Mouse (Mus musculus): ENCODE measurements around the gene Cisd2.

Gene Cisd2

DNA sequence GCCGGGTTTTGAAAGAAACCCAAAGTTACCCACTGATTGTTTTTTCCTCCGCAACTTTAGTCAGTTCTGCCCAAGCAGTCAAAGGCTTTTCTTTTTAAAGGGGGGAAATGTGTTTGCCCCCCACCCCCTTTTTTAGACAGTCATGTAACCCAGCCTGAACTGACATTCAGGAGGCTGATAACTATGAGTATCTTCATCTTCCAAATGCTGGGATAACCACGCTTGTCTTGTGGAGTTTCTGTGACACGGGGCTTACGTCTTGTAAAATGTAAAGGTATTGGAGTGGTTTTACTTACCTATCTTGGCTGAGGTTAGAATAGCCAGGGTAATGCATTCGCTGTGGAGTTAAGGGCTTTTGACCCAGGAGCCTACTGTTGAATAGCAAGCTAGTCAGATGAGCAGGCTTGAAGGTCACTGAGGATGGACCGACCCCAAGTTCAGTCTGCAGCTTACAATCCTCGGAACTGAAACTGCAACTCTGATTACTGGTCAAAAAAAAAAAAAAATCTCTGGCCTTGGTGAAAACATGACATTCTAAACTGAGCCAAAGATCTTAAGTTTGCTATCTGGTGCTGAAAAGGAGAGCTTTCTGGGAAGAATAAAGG, at the start of gene Cisd2:
TSS of gene Cisd2 (minus strand) at position 318 of the 605 bp plus-strand sequence.
- DNase-seq: peak; percentile 50 to 62

GRCm38 (mm10) chr3:135470823-135471222, 47.1 kb upstream of the Cisd2 start:
- DNase-seq: no peak

- DNase-seq: peak; percentile 83 to 89
Observed at GRCm38 (mm10) chr3:135469974-135470373, 46.2 kb upstream of the Cisd2 start.

DNA sequence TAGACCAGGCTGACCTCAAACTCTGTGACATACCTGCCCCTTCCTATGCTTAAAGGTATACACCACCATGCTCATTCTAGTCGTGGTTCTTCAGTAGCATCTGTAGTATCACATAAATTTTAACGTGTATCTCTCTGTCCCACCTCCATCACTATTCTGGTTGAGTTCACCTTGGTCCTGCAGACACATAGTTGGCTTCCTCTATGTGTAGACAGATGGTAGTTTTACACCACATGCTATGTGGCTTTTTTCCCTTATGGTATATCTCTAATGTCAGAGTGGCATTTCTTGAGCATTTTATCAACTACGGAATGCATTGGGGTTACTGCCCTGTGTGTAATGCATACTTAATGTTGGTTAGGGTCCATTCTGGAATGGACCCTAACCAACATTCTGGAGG, 45.4 kb upstream of the Cisd2 start:
- DNase-seq: no peak

DNA sequence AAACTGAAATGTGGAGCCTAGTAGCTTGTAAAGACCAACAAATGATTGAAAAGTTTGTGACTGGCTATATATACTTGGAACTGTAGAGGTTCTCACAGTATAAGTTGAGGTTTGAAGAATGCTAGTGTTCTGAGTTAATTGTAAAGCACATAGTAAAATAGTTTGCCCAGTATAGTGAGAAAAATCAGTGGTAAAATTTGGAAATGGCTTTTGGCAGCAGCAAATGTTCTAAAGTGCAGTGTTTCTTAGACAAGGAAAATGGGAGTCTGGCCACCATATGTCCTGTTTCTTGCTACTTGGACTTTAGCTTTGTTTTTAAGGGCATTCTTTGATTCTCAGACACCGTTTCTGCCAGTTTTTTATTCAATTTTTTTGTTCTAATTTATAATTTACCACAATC, 44.7 kb upstream of the Cisd2 start:
- DNase-seq: no peak

DNA sequence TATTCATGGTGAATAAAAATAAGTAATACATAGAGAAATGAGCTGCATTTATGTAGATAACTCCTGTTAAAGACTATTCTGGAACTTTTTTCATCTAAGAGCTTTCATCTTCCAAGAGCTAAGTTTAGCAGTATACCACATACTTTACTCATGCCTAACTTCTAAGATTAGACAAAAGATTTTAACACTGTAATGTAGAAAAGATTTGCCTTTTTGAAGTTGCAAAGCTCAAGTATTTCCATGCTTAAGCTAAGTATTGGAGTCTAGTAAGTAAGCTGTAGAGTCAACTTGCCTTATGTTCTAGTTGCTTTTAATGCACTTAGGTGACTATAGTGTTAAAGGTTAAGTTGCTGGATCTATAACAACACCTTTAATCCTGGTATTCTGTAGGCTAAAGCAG, 35.3 kb upstream of the Cisd2 start:
- DNase-seq: no peak

DNA sequence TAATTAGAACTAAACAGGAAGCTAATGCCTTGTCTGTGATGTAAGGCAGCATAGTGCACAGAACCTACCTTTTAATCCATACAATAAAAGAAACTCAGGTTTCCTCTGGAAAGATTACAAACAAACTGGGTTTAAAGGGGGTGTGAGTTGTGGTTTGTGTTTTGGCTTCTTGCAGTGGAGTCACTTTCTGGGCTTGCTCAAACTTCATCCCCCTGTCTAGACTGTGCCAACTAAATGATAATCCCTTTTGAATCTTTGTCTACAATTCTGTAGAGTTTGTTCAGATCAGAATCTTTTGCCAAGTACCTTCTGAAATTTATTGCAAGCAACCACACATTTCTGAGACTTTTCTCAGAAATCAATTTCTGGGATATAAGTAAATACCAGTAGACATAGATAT, 21.2 kb upstream of the Cisd2 start:
- DNase-seq: no peak

GRCm38 (mm10) chr3:135440621-135441020, 16.9 kb upstream of the Cisd2 start:
- no peak for DNase-seq

GRCm38 (mm10) chr3:135440221-135440620, 16.5 kb upstream of the Cisd2 start:
- peak; percentile 27 to 44 for DNase-seq

DNA sequence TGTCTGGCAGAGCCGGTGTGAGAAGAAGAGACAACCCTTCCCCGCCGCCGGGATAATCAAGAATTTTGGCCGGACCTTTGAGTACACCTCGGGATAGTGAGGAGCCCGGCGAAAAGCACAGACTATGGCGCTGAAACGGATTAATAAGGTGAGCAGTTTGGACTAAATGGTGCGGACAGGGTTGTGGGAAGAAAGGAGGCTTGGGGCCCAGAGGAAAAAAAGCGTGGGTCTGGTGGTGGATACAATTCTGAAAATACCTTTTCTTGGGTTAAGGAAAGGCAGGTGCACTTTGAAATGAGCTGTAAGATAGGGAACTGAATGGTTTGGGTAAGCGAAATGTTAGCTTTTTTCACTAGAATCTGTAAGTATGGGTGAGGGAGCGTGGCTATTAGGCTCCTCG, 15.9 kb upstream of the Cisd2 start:
- DNase-seq: no peak

DNA sequence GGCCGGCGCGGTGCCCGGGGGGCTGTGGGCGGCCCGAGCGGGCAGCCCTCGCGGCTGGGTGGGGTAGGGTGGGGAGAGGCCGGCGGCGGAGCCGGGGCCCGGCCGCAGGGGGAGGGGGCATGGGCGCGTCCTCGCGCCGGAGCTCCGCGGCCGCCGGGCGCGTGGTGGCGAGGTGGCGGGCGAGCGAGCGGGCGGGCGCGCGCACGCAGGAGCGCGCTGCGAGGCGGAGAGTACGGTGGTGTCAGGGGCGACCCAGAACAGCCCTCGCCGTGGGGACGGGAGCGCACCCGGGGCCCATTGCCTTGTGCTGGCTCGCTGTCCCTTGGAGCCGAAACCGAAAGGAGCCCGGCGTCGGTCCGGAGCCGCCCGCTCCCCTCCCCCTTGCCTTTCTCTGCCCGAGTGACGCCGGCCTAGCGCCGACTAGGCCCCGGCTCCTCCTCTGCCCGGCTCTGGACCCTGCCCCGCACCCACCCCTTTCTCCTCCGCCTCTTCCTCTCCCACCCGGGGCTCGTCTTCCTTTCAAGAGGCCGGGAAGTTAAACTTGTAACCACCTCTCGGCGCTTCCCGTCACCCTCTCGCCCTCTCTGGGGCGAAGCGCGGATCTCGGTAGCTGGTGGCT, 15.3 kb upstream of the Cisd2 start:
- peak; percentile 93 to 94 for DNase-seq

DNA sequence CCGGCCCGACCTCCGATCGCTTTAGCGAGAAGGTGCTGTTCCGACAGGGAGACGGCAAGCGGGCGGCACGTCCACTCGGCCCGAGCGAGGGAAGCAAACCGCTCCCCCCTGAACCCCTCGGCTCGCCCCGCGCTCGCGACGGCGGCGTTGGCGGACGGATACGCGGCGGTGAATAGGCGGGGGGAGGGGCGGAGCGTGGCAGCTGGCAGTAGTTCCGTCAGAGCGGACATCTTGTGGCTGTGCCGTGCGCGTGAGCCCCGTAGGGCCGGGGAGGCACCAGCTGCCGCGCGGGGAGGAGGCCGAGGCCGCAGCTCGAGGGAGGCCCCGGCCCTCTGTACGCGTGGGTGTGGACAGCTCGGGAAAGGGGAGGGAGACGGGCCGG, 14.8 kb upstream of the Cisd2 start:
- peak; percentile 91 to 95 for DNase-seq

- peak; percentile 99 for DNase-seq
Observed at GRCm38 (mm10) chr3:135437758-135438495, 14.2 kb upstream of the Cisd2 start, which contains the start of gene Ube2d3. Gene Ube2d3, plus strand, starts transcription at chr3:135438149.

DNA sequence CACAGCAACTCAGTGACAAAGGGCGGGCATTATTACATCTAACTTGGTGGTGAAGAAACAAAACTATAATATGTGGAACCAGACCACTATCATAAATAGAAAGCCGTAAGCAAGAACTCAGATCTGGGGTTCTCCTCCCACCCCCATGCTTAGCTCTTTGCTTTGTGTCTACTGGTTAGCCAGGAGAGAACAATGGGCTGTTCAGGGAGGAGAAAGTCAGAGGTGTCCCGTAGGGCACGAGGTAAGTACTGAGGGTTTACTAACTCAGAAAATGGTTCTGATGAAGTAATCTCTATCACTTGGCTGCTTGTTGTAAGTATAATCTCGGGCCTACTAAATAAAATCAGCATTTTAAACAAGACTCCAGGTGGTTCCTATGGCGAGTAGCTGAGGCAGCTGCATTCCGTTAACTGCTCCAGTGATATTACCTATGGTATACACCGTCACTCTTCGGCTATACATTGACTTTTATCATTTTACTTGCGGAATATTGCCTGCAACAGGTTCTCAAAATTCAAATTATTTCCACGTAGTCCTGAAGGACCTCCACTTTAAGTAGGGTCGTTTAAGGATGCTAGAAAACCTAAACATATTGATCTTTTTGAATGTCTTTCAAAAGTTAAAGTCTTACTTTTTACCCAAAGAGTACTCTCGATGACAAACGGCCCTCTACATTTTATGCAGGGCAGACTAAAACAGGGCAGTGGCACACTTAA, 13.3 kb upstream of the Cisd2 start:
- no peak for DNase-seq

- peak; percentile 79 to 91 for DNase-seq
Observed at GRCm38 (mm10) chr3:135422856-135423607, 693 bp downstream of the Cisd2 start.

GRCm38 (mm10) chr3:135422232-135422855, 1.4 kb downstream of the Cisd2 start:
- no peak for DNase-seq

- DNase-seq: no peak
Observed at GRCm38 (mm10) chr3:135421310-135421594, 2.5 kb downstream of the Cisd2 start.

DNA sequence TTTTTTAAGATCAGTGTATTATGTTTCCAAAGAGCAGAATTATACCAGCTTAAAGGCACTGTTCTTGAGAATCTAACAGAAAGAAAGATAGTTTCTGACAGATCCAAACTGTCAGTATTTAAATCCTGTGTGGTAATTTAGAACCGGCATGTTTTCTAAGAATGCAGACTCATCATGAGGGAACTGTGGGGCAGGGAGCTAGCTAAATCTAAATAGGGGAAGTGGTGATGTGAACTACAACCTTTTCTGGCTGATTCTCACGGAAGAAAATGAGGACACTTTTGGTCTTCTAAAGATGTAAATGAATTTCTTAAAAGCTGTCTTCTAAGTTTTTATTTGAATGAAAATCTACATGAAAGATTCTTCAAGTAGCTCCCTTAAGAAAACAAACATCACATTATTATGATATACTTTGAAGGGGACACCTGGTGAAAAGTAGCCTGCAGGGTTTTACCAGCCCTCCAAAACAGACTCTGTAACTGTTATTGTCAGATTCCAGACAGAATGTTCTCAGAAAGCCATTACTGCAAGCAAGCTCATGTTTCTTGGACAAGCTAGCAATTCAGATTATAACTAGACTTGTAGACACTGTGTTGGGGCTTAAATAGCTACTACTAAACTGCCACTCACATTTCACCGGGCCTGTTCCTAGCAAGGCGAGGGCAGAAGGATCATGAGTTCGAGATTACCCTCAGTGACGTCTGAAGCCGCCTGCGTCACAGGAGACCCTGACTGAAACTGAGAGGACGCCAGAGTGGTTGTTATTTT, 3.0 kb downstream of the Cisd2 start:
- DNase-seq: no peak

DNA sequence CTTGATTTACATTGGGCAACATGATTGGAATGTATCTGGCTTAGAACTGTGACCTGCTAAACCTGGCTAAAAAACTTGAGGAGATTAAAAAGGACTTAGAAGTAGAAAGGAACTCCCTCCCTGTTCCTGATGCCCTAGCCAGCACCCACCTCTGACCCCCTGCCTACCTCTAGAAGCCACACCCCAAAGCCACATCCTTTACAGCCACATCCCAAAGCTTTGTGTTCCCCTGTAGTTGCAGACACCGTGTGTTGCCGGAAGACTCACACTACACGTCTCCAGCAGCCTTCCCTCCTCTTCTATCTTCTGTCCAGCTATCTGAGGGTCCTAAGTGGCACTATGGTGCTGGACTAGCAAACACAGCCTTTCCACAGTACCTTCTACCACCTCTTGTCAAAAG, 5.9 kb downstream of the Cisd2 start:
- DNase-seq: no peak

GRCm38 (mm10) chr3:135417245-135417644, 6.5 kb downstream of the Cisd2 start:
- DNase-seq: no peak

DNA sequence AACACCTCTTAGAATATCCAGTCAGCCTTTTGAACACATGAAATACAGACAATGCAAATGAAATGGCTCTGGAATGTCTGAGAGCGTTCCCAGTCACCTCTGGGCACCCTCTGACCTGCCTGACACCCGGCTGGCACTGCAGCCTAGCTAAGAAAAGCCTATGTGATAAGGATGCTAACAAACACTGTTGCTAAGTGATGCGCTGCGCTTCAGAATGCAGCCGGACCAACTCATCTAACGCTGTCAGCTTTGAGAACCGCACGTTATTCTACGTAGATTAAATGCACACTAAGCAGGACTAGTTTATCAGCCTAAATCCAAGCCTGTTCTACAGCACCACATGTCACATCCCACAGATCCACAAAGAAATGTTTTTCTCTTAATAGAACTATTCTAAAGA, 11.9 kb downstream of the Cisd2 start:
- DNase-seq: no peak

- no peak for DNase-seq
Observed at GRCm38 (mm10) chr3:135411056-135411455, 12.7 kb downstream of the Cisd2 start.
